Mouse (Mus musculus): ENCODE data around the gene Ptger2. TPM values are rescaled to one million over a fixed set of nuclear protein-coding genes. Genes with fewer than 3 reads are reported as not detected.

Ptger2 gene
- polyA plus RNA-seq, 1 experiment from 2014 or later, result not detected

MicroRNAs encoded within 50 kb of the gene (microRNA counts, 519-probe panel; counts per million panel counts)
- not detected for microRNA mmu-miR-327

Small RNA genes within 50 kb of the gene (microRNA-seq; reads per million reads assigned to microRNA genes)
- gene Mir327, result not detected

Other genes starting within 250 kb of the Ptger2 start
- not detected in 2 replicates for gene Gm8267, start 237.9 kb upstream of the Ptger2 start, polyA plus RNA-seq (2016; fragmentation: Nextera tagmentation; extraction: Ambion mirVana)
- not detected in 2 replicates for gene Ptgdr, start 128.8 kb upstream of the Ptger2 start, polyA plus RNA-seq (2016; fragmentation: Nextera tagmentation; extraction: Ambion mirVana)
- gene Gpr137c, start 231.5 kb downstream of the Ptger2 start, polyA plus RNA-seq (2016; fragmentation: Nextera tagmentation; extraction: Ambion mirVana), result 4.1 and 6.0 TPM in 2 replicates
- 15.8 and 17.3 TPM in 2 replicates for gene Txndc16, start 232.1 kb downstream of the Ptger2 start, polyA plus RNA-seq (2016; fragmentation: Nextera tagmentation; extraction: Ambion mirVana)

Data from midbrain, embryonic 10.5 days (tissue).